Mouse (Mus musculus) neutrophil, adult 59 days (primary cell): ENCODE data around the gene Lamb2. TPM values are rescaled to one million over a fixed set of nuclear protein-coding genes. Genes with fewer than 3 reads are reported as not detected.

Experiments used
- total RNA-seq, 2 experiments: library from RNA; stranded (reverse); gene quantifications; 1 replicate in 1 of 2; 2 replicates in 1 of 2; pipeline ENCODE4 v1.2.4; 2023

The Lamb2 gene
- total RNA-seq, result 1 to 10 TPM in 1 of 2 experiments, under 1 TPM in 1; 0.29 to 1.7 TPM

DNA sequence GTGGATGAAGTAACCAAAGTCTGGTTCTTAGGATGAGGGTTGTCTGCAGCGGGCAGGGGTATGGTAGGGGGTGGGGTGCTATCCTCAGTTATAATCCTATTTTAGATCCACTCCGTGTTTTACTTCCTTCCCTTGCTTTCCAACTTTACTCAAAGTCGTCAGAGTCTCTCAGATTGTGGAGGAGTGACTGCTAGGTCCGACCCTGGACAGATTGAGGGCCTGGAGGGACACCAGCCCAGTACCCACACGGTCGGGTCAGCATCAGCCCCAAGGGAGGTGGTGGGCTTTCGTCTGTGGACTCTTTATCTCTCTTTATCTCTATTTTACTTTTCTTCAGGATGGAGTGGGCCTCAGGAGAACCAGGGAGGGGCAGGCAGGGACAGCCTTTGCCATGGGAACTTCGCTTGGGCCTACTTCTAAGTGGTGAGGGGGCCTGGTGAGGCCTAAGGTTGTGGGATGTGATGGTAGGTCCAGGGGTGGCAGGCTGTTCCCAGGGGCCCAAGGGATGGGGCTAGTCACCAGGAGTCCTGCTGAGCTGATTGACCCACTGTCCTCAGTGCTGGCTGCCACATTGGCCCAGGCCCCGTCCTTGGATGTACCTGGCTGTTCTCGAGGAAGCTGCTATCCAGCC lies at the start of gene Lamb2:
Lamb2 (plus strand) TSS at position 16 of the 631 bp plus-strand sequence.

DNA sequence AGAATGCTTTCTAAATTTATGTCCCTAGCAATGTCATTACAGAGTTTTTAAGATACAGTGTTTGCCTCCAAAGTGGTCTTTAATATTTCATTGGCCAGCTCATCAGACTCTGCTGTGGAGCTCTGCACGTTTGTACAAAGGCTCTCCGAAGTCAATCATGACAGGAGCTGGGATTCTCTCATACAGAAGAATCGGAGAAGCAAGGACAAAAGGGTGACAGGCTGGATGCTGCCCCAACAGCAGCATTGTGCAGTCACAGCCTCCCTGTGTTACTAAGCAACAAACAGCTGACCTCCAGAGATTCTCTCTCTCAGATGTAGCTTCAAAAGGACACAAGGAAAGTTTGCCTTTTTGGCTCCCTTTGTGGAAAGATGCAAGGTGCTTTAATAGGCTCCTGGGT lies 43.4 kb upstream of the Lamb2 start, which contains the start of gene BC048562:
BC048562 (plus strand) TSS at position 301 of the 400 bp plus-strand sequence.

DNA sequence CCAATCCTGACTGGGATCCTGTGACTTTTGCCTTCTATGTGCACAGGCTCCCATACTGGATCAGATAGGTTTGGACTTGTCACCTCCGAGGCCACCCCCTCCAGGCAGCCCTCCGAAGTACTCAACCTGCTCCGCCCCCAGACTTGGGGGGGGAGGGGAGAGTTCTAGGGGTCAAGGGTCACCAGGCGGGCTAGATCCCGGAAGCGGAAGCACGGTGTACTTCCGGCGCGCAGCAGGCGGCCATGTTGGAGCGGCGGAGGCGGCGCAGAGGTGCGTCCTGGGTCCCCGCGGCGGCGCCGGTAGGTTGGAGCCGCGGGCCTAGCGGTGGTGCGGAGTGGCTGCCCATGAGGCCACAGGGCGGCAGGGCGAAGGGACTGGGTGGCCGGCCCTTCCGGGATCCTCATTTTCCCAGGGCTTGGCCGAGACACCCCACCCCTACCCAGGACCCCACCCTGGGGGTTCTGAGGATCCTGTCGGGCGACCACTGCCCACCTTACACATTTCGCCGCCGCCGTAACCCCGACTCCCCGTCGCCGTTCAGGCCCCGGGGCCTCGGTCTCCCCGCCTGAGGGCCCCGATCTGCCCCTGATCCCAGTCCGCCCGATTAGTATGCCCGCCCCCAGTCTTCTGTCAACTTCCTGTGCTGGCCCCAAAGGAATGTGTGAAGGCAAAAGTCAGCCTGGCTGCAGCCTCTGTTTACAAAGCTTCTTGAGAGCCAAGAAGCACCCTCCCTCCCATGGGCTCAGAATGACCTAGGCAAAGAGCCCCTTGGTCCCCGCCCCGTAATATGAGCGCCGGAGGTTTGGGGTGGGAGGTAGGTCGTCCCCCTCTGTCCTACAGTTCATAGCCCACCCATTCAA lies 19.0 kb upstream of the Lamb2 start, which contains the start of gene Ccdc71:
Ccdc71 (plus strand) TSS at position 209 of the 860 bp plus-strand sequence.

DNA sequence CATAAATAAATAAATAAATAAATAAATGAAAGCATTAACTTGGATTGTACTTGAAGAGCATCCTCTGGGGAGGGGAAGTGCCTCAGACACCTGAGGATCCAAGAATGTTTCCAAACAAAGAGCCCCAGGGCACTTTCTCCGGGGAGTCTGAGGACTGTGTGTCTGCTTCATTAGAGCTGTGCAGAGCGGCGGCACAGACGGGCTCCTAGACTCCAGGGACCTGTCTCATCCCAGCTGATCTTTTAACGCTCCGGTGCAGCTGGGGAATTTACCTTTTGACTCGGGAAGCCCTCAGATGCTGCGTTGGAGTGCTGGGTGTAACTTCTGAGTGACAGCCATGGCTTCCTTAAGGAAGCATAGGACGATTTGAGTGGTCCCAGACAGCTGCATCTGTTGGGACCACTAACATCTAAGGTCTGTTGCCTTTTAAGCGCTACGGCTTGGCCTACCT lies 18.3 kb upstream of the Lamb2 start, which contains the start of gene Klhdc8b:
Klhdc8b (minus strand) TSS at position 401 of the 451 bp plus-strand sequence.

DNA sequence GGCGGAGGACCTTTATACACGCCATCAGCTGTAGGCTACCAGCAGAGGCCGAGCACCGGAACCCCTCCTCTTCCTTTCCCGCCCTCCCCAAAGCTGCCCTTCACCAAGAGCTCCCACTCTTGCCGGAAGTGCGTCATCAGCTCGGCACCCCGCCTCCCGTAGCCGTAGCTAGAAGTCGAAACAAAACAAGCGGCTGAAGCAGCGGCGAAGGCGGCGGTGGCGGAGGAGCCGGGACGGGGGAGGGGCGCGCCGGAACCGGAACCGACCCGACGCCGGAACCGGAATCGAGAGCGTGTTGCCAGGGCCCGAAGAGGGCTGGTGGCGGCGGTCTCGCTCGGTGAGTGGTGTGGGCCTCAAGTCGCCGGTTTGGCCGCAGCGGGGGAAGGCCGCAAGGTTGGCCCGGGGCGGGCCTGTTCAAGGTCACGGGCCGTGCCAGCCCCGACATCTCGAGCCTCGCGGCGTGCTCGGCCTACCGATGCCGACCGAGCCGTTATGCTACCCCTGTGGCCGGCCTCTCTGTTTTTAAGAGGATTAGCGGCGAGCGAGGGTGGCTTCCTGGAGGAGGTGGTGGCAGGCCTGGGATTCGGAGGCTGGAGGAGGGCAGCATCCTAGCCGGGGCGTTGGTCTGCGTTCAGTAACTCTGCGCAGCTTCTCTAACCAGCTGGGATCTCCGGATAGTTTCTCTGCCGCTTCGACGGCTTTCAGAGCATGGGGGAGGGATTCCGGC lies 11.2 kb downstream of the Lamb2 start, which contains the start of gene Usp19:
Usp19 (plus strand) TSS at position 44 of the 727 bp plus-strand sequence.

DNA sequence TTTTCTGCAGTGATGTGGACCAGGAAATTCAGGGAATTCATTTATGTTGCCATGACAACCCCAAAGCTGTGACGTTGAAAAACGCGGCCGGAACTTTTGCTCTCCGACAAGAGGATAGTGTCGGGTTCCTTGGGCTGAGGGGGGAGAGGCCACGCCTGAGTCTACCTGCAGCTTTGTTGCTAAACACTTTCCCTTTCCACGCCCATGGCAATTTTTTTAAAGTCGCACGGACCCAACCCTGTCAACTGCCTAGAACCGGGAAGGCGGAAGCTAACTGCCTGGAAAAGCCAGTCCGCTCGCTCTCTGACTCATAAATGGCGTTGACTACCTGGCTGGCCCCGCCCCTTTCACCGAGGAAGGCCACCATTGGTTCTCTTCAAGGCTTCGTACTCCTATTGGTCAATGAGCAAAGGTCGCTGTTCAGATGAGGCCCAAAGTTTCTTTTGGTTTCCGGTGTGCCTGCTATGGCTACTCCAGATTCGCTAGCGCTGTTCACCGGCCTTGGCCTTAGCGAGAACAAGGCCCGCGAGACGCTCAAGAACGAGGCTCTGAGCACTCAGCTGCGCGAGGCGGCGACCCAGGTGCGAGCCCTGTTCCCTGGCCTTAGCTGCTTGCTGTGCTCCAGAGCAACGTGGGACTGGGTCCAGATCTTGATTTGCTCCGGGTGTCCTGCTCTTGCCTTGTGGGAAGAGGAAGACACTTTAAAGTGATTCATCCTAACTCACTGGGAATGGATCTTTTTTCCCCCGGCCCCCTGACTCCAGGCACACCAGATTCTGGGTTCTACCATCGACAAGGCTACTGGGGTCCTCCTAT lies 28.3 kb downstream of the Lamb2 start, which contains the start of gene Qars:
Qars (plus strand) TSS at position 88 of the 816 bp plus-strand sequence.

DNA sequence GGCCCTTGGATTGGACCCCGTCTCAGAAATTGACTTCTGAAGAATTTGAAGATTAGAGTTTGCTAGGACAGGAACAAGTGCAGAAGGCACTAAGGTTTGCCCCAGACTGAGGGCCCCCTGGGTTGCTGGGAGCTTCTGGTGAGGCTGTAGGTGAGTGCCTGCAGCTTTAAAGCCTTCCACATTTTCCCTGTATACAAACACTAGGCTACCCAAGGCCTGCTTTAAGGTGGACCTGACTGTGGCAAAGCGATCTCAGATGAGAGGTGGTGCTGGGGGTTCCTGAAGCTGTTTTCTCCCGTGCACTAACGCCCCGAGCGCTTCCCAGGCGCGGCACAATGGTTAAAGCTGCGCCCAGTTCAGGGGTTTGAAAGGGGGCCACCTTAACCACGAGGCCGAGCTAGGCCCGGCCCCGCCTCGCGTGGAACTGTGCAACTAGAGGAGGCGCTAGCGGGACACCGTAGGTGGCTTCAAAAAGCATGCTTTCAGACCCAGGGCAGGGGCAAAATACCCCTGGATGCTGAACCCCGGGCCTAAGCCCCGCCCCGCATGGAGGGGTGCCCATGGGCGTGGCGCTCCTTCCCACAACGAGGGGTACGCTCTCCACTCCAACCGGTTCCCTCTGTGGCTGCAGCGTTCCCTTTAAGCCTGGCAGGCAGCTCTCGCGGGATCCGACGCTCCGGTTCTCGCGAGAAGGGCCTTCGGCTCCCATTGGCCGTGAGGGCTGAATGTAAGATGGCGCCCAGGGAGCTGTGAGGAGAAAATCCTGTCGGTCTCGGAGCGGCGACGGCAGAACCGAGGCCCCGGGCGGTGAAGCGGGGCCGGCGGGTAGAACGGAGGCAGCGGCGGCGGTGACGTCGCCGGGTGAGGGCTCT lies 37.1 kb downstream of the Lamb2 start, which contains the start of gene Qrich1:
Qrich1 (plus strand) TSS at position 427 of the 872 bp plus-strand sequence.

Other genes with a start within 250 kb of the Lamb2 start
- 1 to 10 TPM; 5.1 to 7.2 TPM for gene Dag1, start 215.8 kb upstream of the Lamb2 start, total RNA-seq
- gene Nicn1, start 189.3 kb upstream of the Lamb2 start, total RNA-seq, result 1 to 10 TPM; 1.0 to 1.2 TPM
- not detected for gene Amt, start 182.9 kb upstream of the Lamb2 start, total RNA-seq
- 100 to 1,000 TPM; 423 to 451 TPM for gene Rhoa, start 173.6 kb upstream of the Lamb2 start, total RNA-seq
- gene Tcta, start 173.6 kb upstream of the Lamb2 start, total RNA-seq, result 10 to 100 TPM; 11.6 to 14.1 TPM
- gene Gpx1, start 140.8 kb upstream of the Lamb2 start, total RNA-seq, result 1,000 to 10,000 TPM; 1,293 to 1,411 TPM
- 100 to 1,000 TPM; 136 to 144 TPM for gene Usp4, start 131.9 kb upstream of the Lamb2 start, total RNA-seq
- 1 to 10 TPM in 1 of 2 experiments, under 1 TPM in 1; 0.98 to 1.5 TPM for gene 1700102P08Rik, start 86.9 kb upstream of the Lamb2 start, total RNA-seq
- under 1 TPM in 1 of 2 experiments, not detected in 1; 0.18 TPM for gene Ccdc36, start 51.3 kb upstream of the Lamb2 start, total RNA-seq
- not detected for gene BC048562, start 43.3 kb upstream of the Lamb2 start, total RNA-seq
- 10 to 100 TPM; 13.1 to 17.5 TPM for gene Ccdc71, start 19.2 kb upstream of the Lamb2 start, total RNA-seq
- 1 to 10 TPM in 1 of 2 experiments, under 1 TPM in 1; 0.87 to 2.2 TPM for gene Klhdc8b, start 18.2 kb upstream of the Lamb2 start, total RNA-seq
- gene Usp19, start 10.9 kb downstream of the Lamb2 start, total RNA-seq, result 100 to 1,000 TPM; 192 to 195 TPM
- gene Qars, start 28.0 kb downstream of the Lamb2 start, total RNA-seq, result 100 to 1,000 TPM; 128 to 134 TPM
- gene Qrich1, start 37.1 kb downstream of the Lamb2 start, total RNA-seq, result 10 to 100 TPM; 92.7 to 95.2 TPM
- gene Impdh2, start 80.5 kb downstream of the Lamb2 start, total RNA-seq, result 10 to 100 TPM; 80.5 to 82.7 TPM
- gene Ndufaf3, start 87.7 kb downstream of the Lamb2 start, total RNA-seq, result 10 to 100 TPM; 16.4 to 23.6 TPM
- 10 to 100 TPM; 22.1 to 24.5 TPM for gene Dalrd3, start 90.2 kb downstream of the Lamb2 start, total RNA-seq
- gene Wdr6, start 99.0 kb downstream of the Lamb2 start, total RNA-seq, result 1 to 10 TPM; 5.1 to 5.3 TPM
- gene P4htm, start 117.9 kb downstream of the Lamb2 start, total RNA-seq, result under 1 TPM; 0.31 to 0.73 TPM
- 100 to 1,000 TPM; 103 to 104 TPM for gene Arih2, start 169.7 kb downstream of the Lamb2 start, total RNA-seq
- gene Slc25a20, start 182.4 kb downstream of the Lamb2 start, total RNA-seq, result 10 to 100 TPM; 24.0 to 25.3 TPM
- 10 to 100 TPM; 12.7 to 16.7 TPM for gene Prkar2a, start 209.6 kb downstream of the Lamb2 start, total RNA-seq